Mouse (Mus musculus) heart, adult 18-20 months (tissue): ENCODE results near the gene Clint1. TPM values are rescaled to one million over a fixed set of nuclear protein-coding genes. Genes with fewer than 3 reads are reported as not detected.
A peak's percentile ranks its signal among the peaks of the same experiment; 100 is the strongest.

Experiments used
- DNase-seq, 2 experiments: peaks; one replicate each; pipeline ENCODE4 v3.0.0; 2021 to 2022; ENCODE audit warnings: mixed read lengths in 1 of 2
- microRNA-seq, 2 experiments: library from miRNA; unstranded; fragments of <30 nt; microRNA quantifications; one replicate each; pipeline ENCODE4 v1.2.0; 2022
- total RNA-seq, 2 experiments: library from RNA; stranded (reverse); gene quantifications; 2 replicates each; pipeline ENCODE4 v1.2.3; 2021

The Clint1 gene
- total RNA-seq, 2 experiments from 2014 or later, result 46.7 to 47.9 TPM

DNA sequence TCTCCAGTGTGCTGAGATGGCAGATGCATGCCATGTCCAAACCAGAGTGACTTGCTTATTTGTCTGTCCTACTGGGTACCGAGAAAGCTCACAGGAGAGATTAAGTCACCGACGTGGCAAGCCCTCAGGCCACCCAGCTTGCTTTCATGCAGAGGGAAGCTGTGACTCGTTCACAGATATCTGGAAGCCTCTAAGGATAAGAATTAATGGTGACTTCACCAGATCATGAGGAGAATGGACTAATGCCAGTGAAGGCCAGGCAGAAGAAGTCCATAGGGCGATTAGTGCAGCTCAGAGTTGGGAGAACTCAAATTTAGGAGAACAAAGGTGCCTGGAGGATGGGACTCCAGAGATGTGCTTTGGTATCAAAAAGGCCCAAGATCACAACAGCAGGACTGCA lies 75.6 kb downstream of the Clint1 start:
- DNase-seq, result no peak

DNA sequence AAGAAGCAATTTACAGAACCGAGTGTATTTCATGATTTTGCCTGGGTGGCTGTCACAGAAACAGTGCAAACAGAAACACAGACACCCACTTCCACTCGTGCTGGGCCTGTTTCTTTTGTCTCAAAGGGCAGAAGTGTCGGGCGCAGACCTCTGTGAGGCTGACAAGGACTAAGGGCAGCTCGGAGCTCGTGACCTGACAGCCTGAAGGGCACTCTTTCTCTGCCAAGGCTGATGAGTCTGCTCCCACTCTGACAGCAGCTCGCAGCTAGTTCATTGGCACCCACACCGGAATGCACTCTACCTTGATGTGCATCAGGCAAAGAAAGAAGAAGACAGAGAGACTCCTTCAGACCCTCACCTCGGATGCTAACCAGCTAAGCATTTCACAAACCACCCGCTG lies 77.7 kb downstream of the Clint1 start:
- DNase-seq, result no peak

DNA sequence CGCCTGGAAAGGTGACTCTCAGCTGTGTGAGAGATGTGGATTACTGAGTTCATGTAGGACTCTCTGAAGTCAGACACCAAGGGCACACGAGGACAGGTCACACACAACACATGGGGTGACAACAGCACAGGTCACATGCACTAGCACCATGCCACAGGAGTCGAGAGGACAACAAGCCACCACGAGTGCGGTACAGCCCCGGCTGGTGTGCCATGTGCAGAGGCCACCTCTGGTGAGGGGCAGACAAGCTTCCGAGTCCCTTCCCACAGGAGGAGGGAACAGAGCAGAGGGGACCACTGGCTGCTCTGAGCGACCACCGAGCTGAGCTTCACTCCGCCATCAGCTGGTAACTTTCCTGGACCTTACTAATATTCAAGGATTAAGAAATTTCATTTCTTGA lies 80.9 kb downstream of the Clint1 start:
- DNase-seq, result no peak

DNA sequence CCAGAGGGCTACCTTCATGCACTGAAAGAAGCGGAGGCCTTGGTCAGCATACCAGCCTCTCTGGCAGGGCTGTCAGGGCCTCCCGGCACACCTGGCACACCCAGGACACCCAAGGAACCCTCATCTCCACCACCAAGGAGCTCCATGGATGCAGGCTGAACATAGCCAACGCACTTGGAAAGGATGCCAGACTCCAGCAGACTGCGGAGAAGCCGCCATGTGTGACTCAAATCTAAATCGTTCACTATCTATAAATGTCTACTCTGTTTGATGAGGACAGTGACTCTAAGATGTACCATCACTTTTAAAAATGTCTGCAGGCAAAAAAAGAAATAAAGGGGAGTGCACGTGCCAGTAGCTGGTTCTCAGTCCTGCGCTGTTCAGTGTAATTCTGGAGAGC lies 85.6 kb downstream of the Clint1 start:
- DNase-seq, result no peak

DNA sequence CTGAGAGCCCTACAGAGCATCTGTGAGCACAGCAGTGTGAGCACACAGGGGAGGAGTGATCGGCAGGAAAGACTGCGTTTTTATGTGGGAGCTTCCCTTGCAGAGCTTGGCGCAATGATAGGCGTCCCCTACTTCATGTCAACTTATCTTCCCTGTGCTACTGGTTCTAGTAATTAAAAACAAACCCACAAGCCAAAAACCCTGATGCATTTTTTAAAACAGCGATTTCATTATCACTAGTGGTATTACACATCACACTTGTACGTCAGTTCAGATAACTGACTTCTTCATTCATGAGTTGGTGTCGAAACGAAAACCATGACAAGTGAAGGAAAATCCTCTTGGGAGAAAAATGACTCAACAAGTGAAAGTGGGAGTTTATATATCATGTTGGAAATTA lies 87.1 kb downstream of the Clint1 start:
- no peak for DNase-seq

DNA sequence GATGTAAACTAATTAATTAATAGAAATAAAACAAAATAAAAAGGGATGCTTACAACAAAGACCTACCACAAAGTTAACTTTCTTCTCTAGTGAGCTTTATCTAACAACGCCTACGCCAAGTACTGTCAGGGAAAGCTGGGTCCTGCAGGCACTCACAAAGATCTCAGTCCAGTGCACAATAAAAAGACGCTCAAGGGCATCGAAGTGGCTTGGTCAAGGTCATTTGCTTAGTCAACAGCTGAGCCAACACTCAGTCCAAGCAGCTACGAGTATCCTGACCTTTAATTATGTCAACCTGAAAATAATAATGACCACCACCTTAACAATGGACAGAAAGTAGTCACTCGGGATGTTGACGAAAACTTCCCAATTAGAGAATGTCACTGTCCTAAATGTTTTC lies 90.4 kb downstream of the Clint1 start:
- no peak for DNase-seq

DNA sequence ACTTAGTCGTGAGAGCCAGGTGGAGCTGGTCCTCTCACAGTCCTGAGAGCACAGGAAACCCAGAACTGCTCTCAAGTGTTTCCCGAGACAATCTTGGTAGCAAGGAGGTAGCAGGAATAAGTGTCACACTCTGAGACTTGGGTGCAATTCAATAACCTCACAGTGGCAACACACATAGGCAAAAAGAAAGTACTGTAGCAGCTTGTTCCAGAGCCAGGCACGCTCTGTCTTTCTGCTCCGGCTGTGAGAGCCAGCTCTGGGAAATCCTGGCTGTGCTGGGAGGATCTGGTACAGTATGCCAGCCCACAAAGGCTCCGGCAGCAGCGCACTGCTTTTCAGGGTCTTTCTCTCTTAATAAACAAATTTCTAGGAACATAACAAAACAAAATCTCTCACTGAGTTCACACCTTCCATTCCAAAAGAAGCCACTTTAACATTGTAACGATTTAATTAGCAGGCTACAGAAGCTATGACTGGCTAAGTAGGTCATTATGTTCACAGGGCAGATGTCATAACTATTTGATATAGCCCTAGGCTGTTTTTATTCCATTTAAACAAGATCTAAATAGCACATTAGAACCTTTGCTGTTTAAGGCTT lies 91.4 kb downstream of the Clint1 start:
- peak; percentile 30 to 32 for DNase-seq

DNA sequence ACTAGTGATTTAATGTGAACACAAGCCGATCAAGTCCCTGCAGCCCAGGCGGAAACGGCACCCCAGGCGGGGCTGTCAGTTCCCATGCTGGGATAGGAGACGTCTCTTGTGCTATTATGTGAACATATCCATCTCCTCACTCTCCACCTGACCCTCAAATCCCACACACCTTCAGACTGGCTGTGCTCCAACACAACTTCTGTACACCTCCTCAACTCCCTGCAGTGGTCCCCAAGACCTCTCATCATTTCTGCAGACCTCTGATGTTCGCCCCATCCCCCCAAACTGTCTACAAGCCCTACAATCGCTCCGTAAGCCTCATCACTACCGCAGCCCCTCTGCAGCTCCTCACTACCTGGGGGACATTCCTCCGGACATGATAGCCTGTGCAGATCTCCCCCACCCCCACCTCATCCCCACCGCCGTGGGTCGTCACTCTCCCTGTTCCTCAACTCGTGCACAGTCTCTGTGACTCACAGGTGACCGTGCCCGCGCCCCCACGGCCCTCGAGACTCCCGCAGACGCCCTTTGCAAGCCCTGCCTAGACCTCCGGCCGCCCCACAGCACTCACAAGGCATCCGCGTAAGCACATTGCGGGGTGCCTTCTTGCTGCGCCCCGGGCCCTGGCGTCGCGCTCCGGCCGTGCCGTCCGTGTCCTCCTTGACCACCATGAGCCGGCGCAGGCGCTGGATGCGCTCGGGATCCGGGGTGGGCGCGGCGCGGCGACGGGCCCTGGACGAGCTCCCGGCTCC lies 92.2 kb downstream of the Clint1 start:
- DNase-seq, result peak in 1 of 2 experiments; percentile 22

DNA sequence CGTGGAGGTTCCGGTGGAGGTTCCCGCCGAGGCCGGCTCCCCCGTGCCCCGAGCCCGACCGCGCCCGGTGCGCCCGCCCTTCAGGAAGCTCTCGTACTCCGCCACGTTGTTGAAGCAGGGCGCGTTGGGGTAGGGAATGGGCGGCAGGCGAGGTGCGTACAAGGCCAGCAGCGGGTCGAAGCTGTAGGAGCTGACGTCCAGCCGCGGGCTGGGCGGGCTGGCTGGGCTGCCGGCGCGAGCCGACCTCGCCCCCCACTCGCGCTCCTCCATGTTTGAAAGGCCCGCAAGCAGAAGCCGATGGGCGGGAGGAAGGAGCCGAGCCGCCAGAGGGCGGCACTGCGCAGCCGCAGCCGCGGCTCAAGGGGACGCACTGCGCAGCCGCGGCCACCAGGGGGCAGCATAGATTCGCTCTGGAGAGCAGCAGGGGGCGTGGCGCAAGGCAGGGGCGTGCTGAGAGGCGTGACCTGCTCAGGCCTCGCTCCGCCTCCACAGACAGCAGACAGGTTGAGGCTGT lies 92.8 kb downstream of the Clint1 start, which contains the start of gene Lsm11:
TSS of gene Lsm11 (minus strand) at position 293 of the 514 bp plus-strand sequence.
- DNase-seq, result peak; percentile 96 to 99

DNA sequence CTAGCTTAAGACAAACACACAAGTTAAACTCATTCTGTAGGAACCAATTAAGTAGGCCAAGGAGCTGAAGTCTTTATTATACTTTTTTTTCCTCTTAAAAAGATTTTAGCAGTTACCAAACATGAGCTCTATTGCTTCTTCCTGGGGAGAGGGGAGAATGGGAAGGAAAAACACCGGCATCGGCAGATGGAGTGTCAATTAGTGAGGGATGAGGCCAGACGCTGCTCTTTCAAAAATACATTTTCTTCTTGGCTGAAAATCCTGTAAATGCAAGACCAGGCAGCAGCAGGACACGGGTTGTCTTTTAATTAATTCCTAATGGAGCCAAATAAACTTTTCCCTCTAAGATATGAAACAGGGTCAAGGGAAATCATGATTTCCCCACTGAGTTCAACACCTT lies 94.9 kb downstream of the Clint1 start:
- no peak for DNase-seq

DNA sequence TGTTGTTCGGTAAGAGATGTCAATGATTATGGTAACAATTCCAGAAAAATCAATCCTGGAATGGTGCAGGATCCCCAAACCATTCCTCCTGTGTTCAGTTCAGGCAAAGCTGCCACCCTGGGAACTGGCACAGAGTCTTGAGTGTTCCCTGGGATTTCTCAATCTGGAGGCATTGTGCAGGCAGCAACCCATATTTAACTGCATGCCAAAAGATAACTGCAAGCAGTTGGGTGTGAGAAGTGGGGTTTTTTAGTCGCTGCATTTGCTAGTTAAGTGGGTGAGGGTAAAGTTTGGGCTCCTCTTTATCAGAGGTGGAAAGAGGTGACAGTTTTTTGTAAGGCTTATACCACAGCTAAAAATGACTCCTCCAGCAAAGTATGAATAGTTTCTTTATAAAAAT lies 95.6 kb downstream of the Clint1 start:
- no peak for DNase-seq

DNA sequence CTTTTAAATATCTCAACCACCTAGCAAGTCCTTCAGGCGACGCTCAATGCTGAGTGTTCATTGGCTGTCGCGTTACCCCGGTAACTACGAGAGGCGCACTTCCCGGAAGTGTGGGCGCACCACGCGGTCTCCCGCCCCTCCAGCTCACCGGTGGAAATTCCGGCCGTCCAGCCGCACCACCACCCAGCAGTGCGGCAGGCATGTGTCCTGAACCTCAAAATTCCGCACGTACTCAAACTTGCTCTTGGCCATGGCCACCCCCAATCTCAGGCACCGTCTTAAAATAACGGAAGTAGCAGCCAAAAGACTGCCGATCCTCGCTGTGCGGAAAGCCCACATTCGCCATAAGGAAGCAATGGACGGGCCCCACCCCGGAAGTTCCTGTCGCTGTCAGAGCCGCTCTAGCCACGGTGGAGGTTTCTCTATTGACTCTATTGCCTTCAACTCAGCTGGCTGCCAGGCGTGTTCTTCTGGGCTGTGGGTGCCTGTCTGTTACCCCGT lies 103.3 kb downstream of the Clint1 start, which contains the start of gene Thg1l:
TSS of gene Thg1l (minus strand) at position 368 of the 501 bp plus-strand sequence.
- peak; percentile 95 for DNase-seq

DNA sequence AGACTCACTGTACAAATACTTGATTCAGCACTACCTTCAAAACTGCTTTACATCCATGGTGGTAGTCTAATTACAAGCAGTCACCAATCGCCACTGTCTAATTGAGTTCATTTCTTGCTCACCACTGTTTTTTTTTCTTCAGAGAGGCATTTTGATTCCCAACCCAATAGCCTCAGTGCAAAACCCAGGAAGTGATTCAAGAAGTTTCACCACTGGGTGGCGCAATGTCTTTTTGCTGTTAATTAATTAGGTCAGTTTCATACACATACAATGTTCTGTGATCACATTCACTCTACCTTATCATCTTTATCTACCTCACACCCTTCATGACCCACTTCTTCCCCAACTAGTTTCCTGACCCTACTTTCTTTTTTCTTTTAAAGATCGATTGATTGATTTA lies 107.7 kb downstream of the Clint1 start:
- DNase-seq, result peak in 1 of 2 experiments; percentile 34

DNA sequence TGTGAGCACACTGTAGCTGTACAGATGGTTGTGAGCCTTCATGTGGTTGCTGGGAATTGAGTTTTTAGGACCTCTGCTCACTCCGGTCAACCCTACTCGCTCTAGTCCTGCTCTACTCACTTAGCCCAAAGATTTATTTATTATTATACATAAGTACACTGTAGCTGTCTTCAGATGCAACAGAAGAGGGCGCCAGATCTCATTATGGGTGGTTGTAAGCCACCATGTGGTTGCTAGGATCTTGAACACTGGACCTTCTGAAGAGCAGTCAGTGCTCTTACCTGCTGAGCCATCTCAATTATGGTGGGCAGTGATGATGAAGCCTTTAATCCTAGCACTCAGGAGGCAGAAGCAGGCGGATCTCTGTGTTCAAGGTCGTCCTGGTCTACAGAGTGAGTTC lies 108.2 kb downstream of the Clint1 start:
- DNase-seq, result no peak

Small RNAs within 50 kb of the gene (microRNA-seq; reads per million reads assigned to microRNA genes)
- gene Gm22751, result 0 reads per million in 2 experiments

Other genes with a start within 250 kb of the Clint1 start
- 1 to 10 TPM; 3.4 to 4.1 TPM for gene Lsm11, start 92.9 kb downstream of the Clint1 start, total RNA-seq
- gene Thg1l, start 103.4 kb downstream of the Clint1 start, total RNA-seq, result 1 to 10 TPM; 4.4 to 4.9 TPM
- gene Sox30, start 128.3 kb downstream of the Clint1 start, total RNA-seq, result under 1 TPM in 1 of 2 experiments, not detected in 1; 0.13 TPM
- gene Gm12166, start 200.3 kb downstream of the Clint1 start, total RNA-seq, result 1 to 10 TPM; 1.0 to 2.9 TPM
- gene Adam19, start 203.9 kb downstream of the Clint1 start, total RNA-seq, result 10 to 100 TPM; 48.1 to 54.5 TPM